Mouse (Mus musculus) lung, adult 2 months (tissue): ENCODE measurements at regions not wholly inside any gene's neighbourhood (a gene's known extent, or its start where the extent isn't known, plus 50 kb on each side); places are given as distances from the start of the nearest gene placed in this dataset.

Source experiments
- DNase-seq: peaks from one replicate; pipeline ENCODE4 v3.0.0; 2022
- H3K4me1 ChIP-seq: fragments of 200-500 bp; 2 replicates; pipeline ENCODE4 v1.6.1; 2011; ENCODE audit warnings: low read length; ENCODE audit not compliant: control insufficient read depth, insufficient read depth
- H3K4me3 ChIP-seq: fragments of 200-500 bp; replicated peaks from 2 replicates; pipeline ENCODE3; 2011; ENCODE audit warnings: low read depth, mild to moderate bottlenecking, control low read depth, low read length; ENCODE audit errors: extremely low read depth
- CTCF ChIP-seq: fragments of 200-500 bp; IDR thresholded peaks from 2 replicates; pipeline ENCODE4 v1.5.1; 2011; ENCODE audit warnings: mild to moderate bottlenecking, low read length, control low read depth; ENCODE audit not compliant: insufficient read depth
- POLR2A ChIP-seq: fragments of 200-500 bp; IDR thresholded peaks from 2 replicates; pipeline ENCODE4 v1.6.1; 2011; ENCODE audit warnings: low read depth, mild to moderate bottlenecking, control low read depth, low read length, borderline replicate concordance; ENCODE audit errors: extremely low read depth
- WGBS: fragments of 180-500 bp; shearing (Covaris S2); methylation state at CpG from one replicate; pipeline ENCODE4 v1.1.7; 2018; 5-methylcytosine and 5-hydroxymethylcytosine counted together

DNA sequence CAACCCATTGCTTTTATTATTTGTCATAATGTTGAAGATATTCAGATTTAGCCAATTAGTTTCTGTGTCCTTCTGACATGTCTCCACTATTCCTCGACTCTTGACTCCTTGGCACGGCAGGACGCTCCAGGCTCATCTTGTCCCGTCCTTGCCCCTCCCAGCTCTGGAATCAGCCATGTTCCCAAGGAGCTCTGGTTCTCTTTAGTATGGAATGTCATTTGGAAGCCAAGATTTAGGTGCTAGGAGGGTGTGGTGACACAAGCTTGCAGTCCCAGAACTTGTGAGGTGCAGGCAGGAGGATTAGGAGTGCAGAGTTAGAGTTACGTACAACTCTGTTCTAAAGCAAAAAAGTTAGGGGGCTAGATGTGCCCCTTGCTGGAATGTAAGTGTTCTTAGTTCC, 166.9 kb upstream of the Klf4 start:
- Histone ChIP-seq H3K4me1 (peaks cover 3% of the 10 kb centered on the region; the same call in 1 of the 2 replicates), H3K4me3 (no peak overlapping the region)
- TF ChIP-seq CTCF (no peak), POLR2A (no peak)
- DNase-seq: no peak
- WGBS: 83% methylated on average over 5 of the region's 5 CpGs

GRCm38 (mm10) chr4:55697108-55697507, 164.8 kb upstream of the Klf4 start:
- 71% methylated on average over 12 of the region's 12 CpGs for WGBS
- TF ChIP-seq CTCF (no peak), POLR2A (no peak)
- Histone ChIP-seq H3K4me1 (peaks cover 3% of the 10 kb centered on the region; the same call in 1 of the 2 replicates), H3K4me3 (no peak overlapping the region)
- DNase-seq: no peak

DNA sequence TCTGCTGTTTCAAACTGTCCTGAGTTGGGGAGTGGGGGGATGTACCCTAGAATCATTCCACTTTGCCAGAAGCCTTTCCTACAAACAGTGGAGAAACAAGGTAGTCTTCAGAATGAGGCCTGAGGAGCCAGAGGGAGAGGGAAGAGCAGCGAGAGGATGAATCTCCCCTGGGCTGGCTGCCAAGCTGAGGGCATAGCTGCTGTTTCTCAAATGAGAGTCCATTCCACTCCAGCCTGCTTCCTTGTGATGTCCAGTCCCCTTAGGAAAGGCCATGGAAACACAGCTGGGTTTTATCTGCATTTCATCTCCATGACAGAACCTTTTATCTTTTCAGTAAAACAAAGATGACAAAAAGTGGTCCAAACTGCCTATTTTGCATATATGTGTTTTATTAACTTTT, 164.2 kb upstream of the Klf4 start:
- no peak for TF ChIP-seq CTCF
- no peak for TF ChIP-seq POLR2A
- H3K4me1 ChIP-seq: peaks cover 3% of the 10 kb centered on the region; the same call in 1 of the 2 replicates
- no peak for DNase-seq
- H3K4me3 ChIP-seq: no peak overlapping the region
- 47% methylated on average over 1 of the region's 1 CpGs for WGBS

- no peak for DNase-seq
- H3K4me3 ChIP-seq: no peak overlapping the region
- peaks cover 3% of the 10 kb centered on the region; the same call in 1 of the 2 replicates for H3K4me1 ChIP-seq
- no peak for TF ChIP-seq CTCF
- WGBS: 97% methylated on average over 1 of the region's 1 CpGs
Measured at GRCm38 (mm10) chr4:55695246-55695645, 163.0 kb upstream of the Klf4 start.

GRCm38 (mm10) chr4:55689479-55689878, 157.2 kb upstream of the Klf4 start:
- 63% methylated on average over 1 of the region's 1 CpGs for WGBS
- Histone ChIP-seq H3K4me1 (no peaks in the 10 kb centered on the region), H3K4me3 (no peak overlapping the region)
- DNase-seq: no peak
- TF ChIP-seq POLR2A (no peak), CTCF (no peak)

- TF ChIP-seq POLR2A (no peak), CTCF (no peak)
- no peak for DNase-seq
- 85% methylated on average over 3 of the region's 3 CpGs for WGBS
- Histone ChIP-seq H3K4me1 (no peaks in the 10 kb centered on the region), H3K4me3 (no peak overlapping the region)
Measured at GRCm38 (mm10) chr4:55686771-55687170, 154.5 kb upstream of the Klf4 start.

- DNase-seq: no peak
- TF ChIP-seq POLR2A (no peak), CTCF (no peak)
- peaks cover 10% of the 10 kb centered on the region; the same call in 1 of the 2 replicates for H3K4me1 ChIP-seq
- 41% methylated on average over 6 of the region's 6 CpGs for WGBS
- no peak overlapping the region for H3K4me3 ChIP-seq
Measured at GRCm38 (mm10) chr4:55672288-55672687, 140.0 kb upstream of the Klf4 start.

GRCm38 (mm10) chr4:55670258-55670657, 138.0 kb upstream of the Klf4 start:
- Histone ChIP-seq H3K4me1 (peaks cover 10% of the 10 kb centered on the region; the same call in 1 of the 2 replicates), H3K4me3 (no peak overlapping the region)
- no peak for DNase-seq
- 38% methylated on average over 4 of the region's 4 CpGs for WGBS
- TF ChIP-seq CTCF (no peak), POLR2A (no peak)

GRCm38 (mm10) chr4:55664822-55665221, 132.6 kb upstream of the Klf4 start:
- TF ChIP-seq POLR2A (no peak), CTCF (no peak)
- Histone ChIP-seq H3K4me1 (peaks cover 6% of the 10 kb centered on the region; the same call in 1 of the 2 replicates), H3K4me3 (no peak overlapping the region)
- no peak for DNase-seq
- WGBS: 70% methylated on average over 4 of the region's 4 CpGs

DNA sequence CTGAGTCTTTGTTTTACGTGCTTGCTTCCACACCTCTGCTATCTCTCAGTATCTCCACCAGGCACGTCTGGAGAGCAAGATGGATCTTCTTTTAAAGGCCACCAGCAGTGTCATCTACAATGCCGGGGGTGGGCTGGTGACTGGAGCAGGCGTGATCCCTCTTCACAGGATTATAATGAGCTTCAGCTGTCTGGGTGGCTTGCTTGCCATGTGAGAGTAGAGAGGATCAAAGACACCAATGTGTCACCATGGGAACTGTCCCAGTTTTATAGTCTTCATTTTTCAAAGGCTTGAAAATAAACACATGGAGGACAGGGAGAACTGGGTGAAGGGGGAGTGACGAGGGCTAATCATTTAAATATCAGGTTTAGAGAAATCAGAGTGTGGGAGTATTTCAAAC, 131.6 kb upstream of the Klf4 start:
- 67% methylated on average over 5 of the region's 5 CpGs for WGBS
- Histone ChIP-seq H3K4me1 (0 out of 2 replicates have a peak, but pooled peaks cover under 1% of the 10 kb centered on the region), H3K4me3 (no peak overlapping the region)
- DNase-seq: no peak
- TF ChIP-seq CTCF: no peak
- no peak for TF ChIP-seq POLR2A

DNA sequence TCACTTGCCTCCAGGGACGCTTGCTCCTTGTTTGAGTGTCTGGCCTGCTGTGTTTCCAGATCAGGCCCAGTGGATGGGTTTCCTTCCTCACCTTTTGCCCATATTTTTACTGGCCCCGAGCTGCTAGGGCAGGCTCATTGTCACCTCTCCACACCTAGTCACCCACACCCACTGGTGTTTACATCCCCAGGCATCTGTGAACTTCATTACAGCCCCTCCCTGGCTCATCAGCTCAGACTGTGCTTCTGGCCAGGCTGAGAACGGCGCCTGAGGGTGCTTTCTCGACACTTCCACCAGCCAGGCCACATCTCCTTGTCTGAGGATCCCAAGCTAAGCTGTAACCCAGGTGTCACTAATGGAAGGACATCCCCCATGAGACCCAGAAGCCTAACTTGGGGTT, 129.8 kb upstream of the Klf4 start:
- TF ChIP-seq CTCF (no peak), POLR2A (no peak)
- no peak overlapping the region for H3K4me3 ChIP-seq
- no peak for DNase-seq
- 73% methylated on average over 5 of the region's 5 CpGs for WGBS
- no peaks in the 10 kb centered on the region for H3K4me1 ChIP-seq
